Mouse (Mus musculus) heart, embryonic 16.5 days (tissue): ENCODE data around the gene Ide. TPM values are rescaled to one million over a fixed set of nuclear protein-coding genes. Genes with fewer than 3 reads are reported as not detected.
"Not testable (repeated sequence)": the region's sequence is repeated elsewhere in the genome, so short reads cannot be mapped to it uniquely, and the experiment has no call there.

Experiments used
- ATAC-seq: fragments of 200-750 bp; cut with Nextera tagmentation; replicated peaks from 2 replicates; pipeline ENCODE4 v1.8.0; 2017; ENCODE audit warnings: moderate number of reproducible peaks; ENCODE audit not compliant: insufficient read depth, low FRiP score; ENCODE audit errors: extremely low read depth
- H3K27ac ChIP-seq: fragments of 300-500 bp; sonication (generic); 2 replicates; pipeline ENCODE4 v1.5.1; 2014; ENCODE audit warnings: mild to moderate bottlenecking, low read length, control low read depth, moderate library complexity
- H3K27me3 ChIP-seq: fragments of 300-500 bp; sonication (generic); 2 replicates; pipeline ENCODE4 v1.6.1; 2014; ENCODE audit warnings: low read length, mixed read lengths; ENCODE audit not compliant: control insufficient read depth, insufficient read depth
- H3K36me3 ChIP-seq: fragments of 300-500 bp; sonication (generic); 2 replicates; pipeline ENCODE4 v1.6.1; 2014; ENCODE audit not compliant: control insufficient read depth, insufficient read depth
- H3K4me1 ChIP-seq: fragments of 300-500 bp; sonication (generic); 2 replicates; pipeline ENCODE4 v1.6.1; 2014; ENCODE audit warnings: low read length, mixed read lengths; ENCODE audit not compliant: control insufficient read depth, insufficient read depth
- H3K4me2 ChIP-seq: fragments of 300-500 bp; sonication (generic); 2 replicates; pipeline ENCODE4 v1.6.1; 2014; ENCODE audit warnings: low read depth, mild to moderate bottlenecking, control low read depth, low read length
- H3K4me3 ChIP-seq: fragments of 300-500 bp; sonication (generic); 2 replicates; pipeline ENCODE4 v1.5.1; 2014; ENCODE audit warnings: mild to moderate bottlenecking, control low read depth, low read length
- H3K9ac ChIP-seq: fragments of 300-500 bp; sonication (generic); 2 replicates; pipeline ENCODE4 v1.6.1; 2014; ENCODE audit warnings: low read length, control low read depth
- H3K9me3 ChIP-seq: fragments of 300-500 bp; sonication (generic); replicated peaks from 2 replicates; pipeline ENCODE4 v1.6.1; 2016; ENCODE audit warnings: low read length; ENCODE audit not compliant: control insufficient read depth
- WGBS: fragments of 180-500 bp; shearing (Covaris S2); extraction: QIAGEN DNeasy Blood & Tissue Kit; methylation state at CpG from one replicate; pipeline ENCODE4 v1.1.7; 2014; 5-methylcytosine and 5-hydroxymethylcytosine counted together
- polyA plus RNA-seq: library from polyadenylated mRNA; unstranded; fragments of >200 nt; fragmentation: Nextera tagmentation; extraction: Ambion mirVana; gene quantifications from 2 replicates; pipeline ENCODE4 v1.2.1, GENCODE M21; 2015

Gene Ide
- polyA plus RNA-seq, 1 experiment from 2014 or later: 85.6 TPM

GRCm38 (mm10) chr19:37232598-37232997, 105.1 kb downstream of the Ide start:
- WGBS: 72% methylated on average over 9 of the region's 9 CpGs
- not testable (repeated sequence) for H3K27ac ChIP-seq, ATAC-seq, H3K36me3 ChIP-seq, H3K4me1 ChIP-seq, H3K9me3 ChIP-seq, H3K4me3 ChIP-seq, H3K4me2 ChIP-seq, H3K9ac ChIP-seq
- H3K27me3 ChIP-seq: peaks cover 22% of the 10 kb centered on the region

- Histone ChIP-seq H3K4me2 (no peak overlapping the region), H3K4me1 (no peaks in the 10 kb centered on the region), H3K9me3 (no peaks in the 10 kb centered on the region), H3K27me3 (no peaks in the 10 kb centered on the region), H3K9ac (no peak overlapping the region), H3K36me3 (peaks cover 23% of the 10 kb centered on the region), H3K4me3 (no peak overlapping the region), H3K27ac (no peak overlapping the region)
- no peak for ATAC-seq
- WGBS: 66% methylated on average over 6 of the region's 6 CpGs
Observed at GRCm38 (mm10) chr19:37225197-37225862, 112.3 kb downstream of the Ide start.

Other genes with a start within 250 kb of the Ide start
- 77.0 and 80.2 TPM in 2 replicates for gene March5, start 130.3 kb downstream of the Ide start, polyA plus RNA-seq
- gene Cpeb3, start 129.3 kb downstream of the Ide start, polyA plus RNA-seq: 7.4 and 8.2 TPM in 2 replicates
- gene Kif11, start 38.6 kb upstream of the Ide start, polyA plus RNA-seq: 43.7 and 51.5 TPM in 2 replicates
- gene Hhex, start 97.0 kb upstream of the Ide start, polyA plus RNA-seq: 13.0 and 13.1 TPM in 2 replicates
- 18.7 and 20.5 TPM in 2 replicates for gene Exoc6, start 212.6 kb upstream of the Ide start, polyA plus RNA-seq